Mouse (Mus musculus) MEL (cell line): ENCODE measurements at regions not wholly inside any gene's neighbourhood (a gene's known extent, or its start where the extent isn't known, plus 50 kb on each side); places are given as distances from the start of the nearest gene placed in this dataset.

ENCODE experiments used
- POLR2A ChIP-seq, 2 experiments: IDR thresholded peaks; 2 replicates each; pipeline ENCODE4 v1.6.1; 2011 to 2012; ENCODE audit warnings: low read length in 2 of 2, mild to moderate bottlenecking in 2 of 2, control low read depth in 1 of 2, improper control_type of control experiment in 1 of 2, low read depth in 1 of 2, moderate library complexity in 1 of 2; ENCODE audit not compliant: control insufficient read depth in 1 of 2, insufficient read depth in 1 of 2, poor library complexity in 1 of 2
- RCOR1 ChIP-seq: IDR thresholded peaks from 2 replicates; pipeline ENCODE4 v1.6.1; 2012; ENCODE audit warnings: low read depth, mild to moderate bottlenecking, inconsistent platforms, low read length, improper control_type of control experiment
- ZNF384 ChIP-seq: IDR thresholded peaks from 2 replicates; pipeline ENCODE4 v1.6.1; 2012; ENCODE audit warnings: low read depth, mild to moderate bottlenecking, inconsistent platforms, low read length, improper control_type of control experiment

GRCm38 (mm10) chr10:19531452-19531851 lies 60.3 kb upstream of the Ifngr1 start:
- TF ChIP-seq RCOR1 (no peak), POLR2A (IDR thresholded peaks at IDR 0.05; ENCODE audit: control insufficient read depth in 1 of 2, insufficient read depth in 1 of 2, low read depth in 1 of 2, low read length in 2 of 2, poor library complexity in 1 of 2) (no peak), ZNF384 (no peak)
